Mouse (Mus musculus): ENCODE data around the gene Tmem131l. TPM values are rescaled to one million over a fixed set of nuclear protein-coding genes. Genes with fewer than 3 reads are reported as not detected.
"Not testable (repeated sequence)": the region's sequence is repeated elsewhere in the genome, so short reads cannot be mapped to it uniquely, and the experiment has no call there.

Gene Tmem131l
- polyA plus RNA-seq, 1 experiment from 2014 or later: 71.4 TPM

DNA sequence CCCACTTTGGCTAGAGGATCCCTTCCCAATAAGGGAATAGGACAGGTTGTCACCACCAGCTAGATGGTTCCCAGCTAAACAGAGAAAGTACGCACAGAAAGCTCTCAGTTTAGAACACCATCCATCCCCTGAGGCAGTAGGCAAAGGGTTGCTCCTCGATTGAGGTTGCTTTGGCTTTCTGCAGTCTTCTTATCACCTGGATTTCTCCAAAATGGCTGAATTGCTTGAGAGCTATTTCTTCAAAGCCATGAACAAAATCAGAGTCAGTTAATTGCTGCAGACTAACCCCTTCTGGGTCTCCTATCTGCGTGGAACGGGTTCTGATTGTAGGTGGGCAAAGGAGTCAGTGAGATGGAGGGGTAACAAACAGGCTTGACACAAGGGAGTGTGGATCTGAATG lies 161.2 kb downstream of the Tmem131l start:
- Histone ChIP-seq H3K4me2 (ENCODE audit: low read depth, low read length) (no peak overlapping the region), H3K36me3 (ENCODE audit: control insufficient read depth, insufficient read depth, low read length) (no peaks in the 10 kb centered on the region), H3K9me3 (ENCODE audit: control insufficient read depth, low read length) (no peaks in the 10 kb centered on the region), H3K27ac (ENCODE audit: low read depth, low read length) (no peak overlapping the region), H3K4me1 (ENCODE audit: control insufficient read depth, insufficient read depth, low read length) (no peaks in the 10 kb centered on the region), H3K9ac (replicated peaks; ENCODE audit: low read depth, low read length) (no peak overlapping the region), H3K4me3 (ENCODE audit: low read depth, low read length) (no peak overlapping the region), H3K27me3 (ENCODE audit: control insufficient read depth, insufficient read depth, low read length) (no peaks in the 10 kb centered on the region)
- ATAC-seq (ENCODE audit: low read depth): no peak
- WGBS: 95% methylated on average over 4 of the region's 4 CpGs

DNA sequence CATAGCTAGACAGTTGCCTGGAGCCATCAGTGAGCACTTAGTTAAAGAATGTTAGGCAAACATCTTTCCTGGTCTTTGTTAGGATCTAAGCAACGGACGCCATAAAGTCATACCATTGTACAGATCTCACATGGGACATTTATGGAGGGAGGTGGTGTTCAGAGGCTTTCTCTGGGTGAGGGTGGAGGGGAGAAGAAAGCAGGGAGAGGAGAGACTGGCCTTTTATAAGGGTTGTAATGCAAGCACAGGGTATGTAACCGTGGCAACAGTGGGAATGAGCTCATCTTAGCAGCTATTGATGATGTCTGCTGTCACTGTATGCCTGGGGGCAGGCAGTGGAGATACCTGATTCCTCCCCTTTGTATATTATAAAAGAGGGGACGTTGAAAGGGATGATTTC lies 163.7 kb downstream of the Tmem131l start:
- Histone ChIP-seq H3K36me3 (ENCODE audit: control insufficient read depth, insufficient read depth, low read length) (no peaks in the 10 kb centered on the region), H3K27me3 (ENCODE audit: control insufficient read depth, insufficient read depth, low read length) (no peaks in the 10 kb centered on the region), H3K4me3 (ENCODE audit: low read depth, low read length) (no peak overlapping the region), H3K27ac (ENCODE audit: low read depth, low read length) (no peak overlapping the region), H3K4me1 (ENCODE audit: control insufficient read depth, insufficient read depth, low read length) (no peaks in the 10 kb centered on the region), H3K9ac (replicated peaks; ENCODE audit: low read depth, low read length) (no peak overlapping the region), H3K4me2 (ENCODE audit: low read depth, low read length) (no peak overlapping the region), H3K9me3 (ENCODE audit: control insufficient read depth, low read length) (no peaks in the 10 kb centered on the region)
- WGBS: 35% methylated on average over 4 of the region's 4 CpGs
- ATAC-seq (ENCODE audit: low read depth): no peak

GRCm38 (mm10) chr3:83875078-83875477 lies 164.9 kb downstream of the Tmem131l start:
- H3K4me1 ChIP-seq (ENCODE audit: control insufficient read depth, insufficient read depth, low read length); H3K9ac ChIP-seq (replicated peaks; ENCODE audit: low read depth, low read length); H3K36me3 ChIP-seq (ENCODE audit: control insufficient read depth, insufficient read depth, low read length); H3K4me2 ChIP-seq (ENCODE audit: low read depth, low read length); H3K27me3 ChIP-seq (ENCODE audit: control insufficient read depth, insufficient read depth, low read length); ATAC-seq (ENCODE audit: low read depth); H3K4me3 ChIP-seq (ENCODE audit: low read depth, low read length); H3K27ac ChIP-seq (ENCODE audit: low read depth, low read length); H3K9me3 ChIP-seq (ENCODE audit: control insufficient read depth, low read length): not testable (repeated sequence)
- 90% methylated on average over 2 of the region's 2 CpGs for WGBS

DNA sequence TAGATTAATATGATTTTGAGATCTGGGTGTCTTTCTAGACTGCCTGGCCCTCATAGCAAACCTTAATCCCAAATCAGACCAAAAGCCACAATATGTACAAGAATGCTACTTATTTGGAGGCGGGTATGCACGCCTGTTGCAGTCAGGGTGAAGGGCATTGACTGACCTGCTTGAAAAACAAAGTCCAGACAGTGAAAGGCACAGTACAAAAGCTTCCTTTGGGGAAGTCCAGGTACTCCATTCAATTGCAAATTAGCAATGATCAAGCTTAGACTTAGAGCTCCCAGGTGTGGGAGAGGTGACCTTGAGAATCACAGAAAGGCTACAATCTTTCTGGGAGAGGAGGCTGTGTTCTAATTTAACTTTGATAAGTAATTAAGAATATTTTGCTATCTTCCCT lies 167.1 kb downstream of the Tmem131l start:
- H3K4me1 ChIP-seq (ENCODE audit: control insufficient read depth, insufficient read depth, low read length); ATAC-seq (ENCODE audit: low read depth); H3K4me2 ChIP-seq (ENCODE audit: low read depth, low read length); H3K27ac ChIP-seq (ENCODE audit: low read depth, low read length); H3K9ac ChIP-seq (replicated peaks; ENCODE audit: low read depth, low read length); H3K36me3 ChIP-seq (ENCODE audit: control insufficient read depth, insufficient read depth, low read length); H3K27me3 ChIP-seq (ENCODE audit: control insufficient read depth, insufficient read depth, low read length); H3K4me3 ChIP-seq (ENCODE audit: low read depth, low read length); H3K9me3 ChIP-seq (ENCODE audit: control insufficient read depth, low read length): not testable (repeated sequence)
- WGBS: 88% methylated on average over 2 of the region's 2 CpGs

DNA sequence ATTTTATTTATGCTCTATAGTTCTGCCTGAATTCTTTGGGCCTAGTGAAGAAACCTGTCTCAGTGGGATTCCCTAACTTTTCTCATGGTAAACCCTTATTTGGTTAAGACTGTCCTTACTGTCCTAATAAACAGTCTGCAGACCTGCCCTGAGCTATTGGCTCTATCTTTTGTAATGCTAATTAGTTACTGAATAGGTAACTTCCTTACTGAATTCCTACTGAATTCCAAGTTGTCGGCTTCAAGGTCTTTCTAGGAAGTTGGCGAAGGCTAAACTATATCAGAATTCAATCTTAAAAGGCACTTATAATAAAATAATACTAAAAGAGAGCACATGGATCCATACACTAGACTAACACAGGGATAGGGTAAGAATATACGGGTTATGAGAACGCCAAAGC lies 168.0 kb downstream of the Tmem131l start:
- not testable (repeated sequence) for H3K9me3 ChIP-seq (ENCODE audit: control insufficient read depth, low read length); H3K27ac ChIP-seq (ENCODE audit: low read depth, low read length); H3K9ac ChIP-seq (replicated peaks; ENCODE audit: low read depth, low read length); H3K4me3 ChIP-seq (ENCODE audit: low read depth, low read length); H3K36me3 ChIP-seq (ENCODE audit: control insufficient read depth, insufficient read depth, low read length); H3K4me1 ChIP-seq (ENCODE audit: control insufficient read depth, insufficient read depth, low read length); ATAC-seq (ENCODE audit: low read depth); H3K4me2 ChIP-seq (ENCODE audit: low read depth, low read length); H3K27me3 ChIP-seq (ENCODE audit: control insufficient read depth, insufficient read depth, low read length)
- WGBS: 95% methylated on average over 4 of the region's 4 CpGs

DNA sequence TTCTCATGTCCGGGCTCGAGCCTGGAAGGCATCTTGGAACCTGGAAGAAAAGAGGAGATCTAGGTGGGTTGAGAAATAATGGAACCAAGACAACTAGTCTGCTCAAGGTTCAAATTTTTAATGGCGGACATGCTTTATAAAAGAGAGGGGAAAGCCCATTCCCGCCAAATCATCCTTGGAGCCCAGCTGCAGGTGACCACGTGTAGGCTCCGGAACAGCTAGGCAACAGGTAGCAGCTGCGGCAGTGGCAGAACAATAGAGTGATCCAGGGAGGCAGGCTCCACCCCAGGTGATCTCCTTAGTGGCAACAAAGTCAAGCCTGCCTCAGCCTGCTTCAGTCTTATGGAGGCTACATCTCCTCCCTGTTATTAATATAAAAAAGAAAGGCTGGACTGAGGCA lies 168.4 kb downstream of the Tmem131l start:
- H3K4me1 ChIP-seq (ENCODE audit: control insufficient read depth, insufficient read depth, low read length); H3K9me3 ChIP-seq (ENCODE audit: control insufficient read depth, low read length); H3K9ac ChIP-seq (replicated peaks; ENCODE audit: low read depth, low read length); H3K4me2 ChIP-seq (ENCODE audit: low read depth, low read length); H3K27ac ChIP-seq (ENCODE audit: low read depth, low read length); ATAC-seq (ENCODE audit: low read depth); H3K36me3 ChIP-seq (ENCODE audit: control insufficient read depth, insufficient read depth, low read length); H3K27me3 ChIP-seq (ENCODE audit: control insufficient read depth, insufficient read depth, low read length); H3K4me3 ChIP-seq (ENCODE audit: low read depth, low read length): not testable (repeated sequence)
- WGBS: 89% methylated on average over 7 of the region's 7 CpGs

DNA sequence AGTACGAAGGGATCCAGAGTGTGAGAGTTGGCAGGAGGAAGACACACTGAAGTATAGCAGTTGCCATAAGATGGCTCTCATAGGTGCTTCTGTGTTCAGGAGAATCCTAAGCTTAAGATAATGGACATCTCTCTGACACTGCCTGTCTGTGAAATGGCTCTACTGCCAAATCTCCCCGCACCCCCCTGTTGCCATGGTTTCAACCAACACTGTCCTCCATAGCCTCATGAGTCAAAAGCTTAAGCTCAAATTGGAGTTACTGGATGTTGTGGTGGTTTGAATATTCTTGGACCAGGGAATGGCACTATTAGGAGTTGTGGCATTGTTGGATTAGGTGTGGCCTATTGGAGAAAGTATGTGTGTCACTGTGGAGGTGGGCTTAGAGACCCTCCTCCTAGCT lies 170.2 kb downstream of the Tmem131l start:
- WGBS: 96% methylated on average over 2 of the region's 2 CpGs
- no peaks in the 10 kb centered on the region for H3K9me3 ChIP-seq (ENCODE audit: control insufficient read depth, low read length)
- no peak overlapping the region for H3K4me2 ChIP-seq (ENCODE audit: low read depth, low read length)
- no peak overlapping the region for H3K9ac ChIP-seq (replicated peaks; ENCODE audit: low read depth, low read length)
- H3K27me3 ChIP-seq (ENCODE audit: control insufficient read depth, insufficient read depth, low read length): no peaks in the 10 kb centered on the region
- ATAC-seq (ENCODE audit: low read depth): no peak
- no peak overlapping the region for H3K27ac ChIP-seq (ENCODE audit: low read depth, low read length)
- no peaks in the 10 kb centered on the region for H3K36me3 ChIP-seq (ENCODE audit: control insufficient read depth, insufficient read depth, low read length)
- no peaks in the 10 kb centered on the region for H3K4me1 ChIP-seq (ENCODE audit: control insufficient read depth, insufficient read depth, low read length)
- H3K4me3 ChIP-seq (ENCODE audit: low read depth, low read length): no peak overlapping the region

GRCm38 (mm10) chr3:83867026-83867425 lies 172.9 kb downstream of the Tmem131l start:
- H3K9ac ChIP-seq (replicated peaks; ENCODE audit: low read depth, low read length); H3K4me1 ChIP-seq (ENCODE audit: control insufficient read depth, insufficient read depth, low read length); H3K4me2 ChIP-seq (ENCODE audit: low read depth, low read length); ATAC-seq (ENCODE audit: low read depth); H3K36me3 ChIP-seq (ENCODE audit: control insufficient read depth, insufficient read depth, low read length); H3K27ac ChIP-seq (ENCODE audit: low read depth, low read length); H3K4me3 ChIP-seq (ENCODE audit: low read depth, low read length); H3K9me3 ChIP-seq (ENCODE audit: control insufficient read depth, low read length); H3K27me3 ChIP-seq (ENCODE audit: control insufficient read depth, insufficient read depth, low read length): not testable (repeated sequence)

GRCm38 (mm10) chr3:83865216-83865615 lies 174.8 kb downstream of the Tmem131l start:
- no peaks in the 10 kb centered on the region for H3K9me3 ChIP-seq (ENCODE audit: control insufficient read depth, low read length)
- 96% methylated on average over 2 of the region's 2 CpGs for WGBS
- H3K9ac ChIP-seq (replicated peaks; ENCODE audit: low read depth, low read length): no peak overlapping the region
- H3K36me3 ChIP-seq (ENCODE audit: control insufficient read depth, insufficient read depth, low read length): no peaks in the 10 kb centered on the region
- no peak for ATAC-seq (ENCODE audit: low read depth)
- no peak overlapping the region for H3K4me3 ChIP-seq (ENCODE audit: low read depth, low read length)
- H3K4me2 ChIP-seq (ENCODE audit: low read depth, low read length): no peak overlapping the region
- H3K27ac ChIP-seq (ENCODE audit: low read depth, low read length): no peak overlapping the region
- no peaks in the 10 kb centered on the region for H3K4me1 ChIP-seq (ENCODE audit: control insufficient read depth, insufficient read depth, low read length)
- H3K27me3 ChIP-seq (ENCODE audit: control insufficient read depth, insufficient read depth, low read length): no peaks in the 10 kb centered on the region

GRCm38 (mm10) chr3:83864064-83864548 lies 175.9 kb downstream of the Tmem131l start:
- H3K27ac ChIP-seq (ENCODE audit: low read depth, low read length): no peak overlapping the region
- H3K4me1 ChIP-seq (ENCODE audit: control insufficient read depth, insufficient read depth, low read length): no peaks in the 10 kb centered on the region
- no peaks in the 10 kb centered on the region for H3K36me3 ChIP-seq (ENCODE audit: control insufficient read depth, insufficient read depth, low read length)
- H3K4me2 ChIP-seq (ENCODE audit: low read depth, low read length): no peak overlapping the region
- H3K9me3 ChIP-seq (ENCODE audit: control insufficient read depth, low read length): no peaks in the 10 kb centered on the region
- H3K27me3 ChIP-seq (ENCODE audit: control insufficient read depth, insufficient read depth, low read length): no peaks in the 10 kb centered on the region
- H3K9ac ChIP-seq (replicated peaks; ENCODE audit: low read depth, low read length): no peak overlapping the region
- WGBS: 80% methylated on average over 9 of the region's 9 CpGs
- no peak for ATAC-seq (ENCODE audit: low read depth)
- no peak overlapping the region for H3K4me3 ChIP-seq (ENCODE audit: low read depth, low read length)

All from neural tube, embryonic 14.5 days (tissue).